Mouse (Mus musculus) MEL (cell line): Measurements from ENCODE around the gene Gm17545. TPM values are rescaled to one million over a fixed set of nuclear protein-coding genes. Genes with fewer than 3 reads are reported as not detected.

ENCODE experiments used
- DNase-seq: peaks from one replicate; pipeline ENCODE4 v3.0.0; 2011; ENCODE audit warnings: low read depth, low spot score
- H3K27ac ChIP-seq: 2 replicates; pipeline ENCODE4 v1.5.1; 2012; ENCODE audit warnings: low read depth, mild to moderate bottlenecking, control low read depth, low read length, moderate library complexity; ENCODE audit not compliant: control insufficient read depth
- H3K27me3 ChIP-seq, 2 experiments: fragments of 150-350 bp in 1 of 2; sonication (generic) in 1 of 2; 2 replicates each; pipeline ENCODE4 v1.6.1; 2012; ENCODE audit warnings: low read length in 2 of 2, mild to moderate bottlenecking in 2 of 2, improper control_type of control experiment in 1 of 2, moderate library complexity in 1 of 2; ENCODE audit not compliant: insufficient read depth in 2 of 2, control insufficient read depth in 1 of 2
- H3K36me3 ChIP-seq, 2 experiments: 2 replicates each; pipeline ENCODE4 v1.6.1; 2012 to 2014; ENCODE audit warnings: low read length in 2 of 2, improper control_type of control experiment in 1 of 2, inconsistent platforms in 1 of 2, mild to moderate bottlenecking in 1 of 2; ENCODE audit not compliant: insufficient read depth in 2 of 2, control insufficient read depth in 1 of 2
- H3K4me1 ChIP-seq, 2 experiments: fragments of 150-350 bp in 1 of 2; sonication (generic) in 1 of 2; 2 replicates each; pipeline ENCODE4 v1.6.1; 2012; ENCODE audit warnings: low read length in 2 of 2, improper control_type of control experiment in 1 of 2, mild to moderate bottlenecking in 1 of 2; ENCODE audit not compliant: insufficient read depth in 2 of 2, control insufficient read depth in 1 of 2
- H3K4me3 ChIP-seq, 2 experiments: fragments of 150-350 bp in 1 of 2; sonication (generic) in 1 of 2; 2 replicates each; pipeline ENCODE4 v1.5.1; 2012; ENCODE audit warnings: low read depth in 2 of 2, low read length in 2 of 2, mild to moderate bottlenecking in 2 of 2, moderate library complexity in 2 of 2, control low read depth in 1 of 2, improper control_type of control experiment in 1 of 2; ENCODE audit not compliant: control insufficient read depth in 1 of 2, insufficient read depth in 1 of 2
- H3K79me2 ChIP-seq: 2 replicates; pipeline ENCODE4 v1.6.1; 2012; ENCODE audit warnings: mild to moderate bottlenecking, low read length, moderate library complexity; ENCODE audit not compliant: control insufficient read depth, poor library complexity, insufficient read depth
- H3K9ac ChIP-seq: 2 replicates; pipeline ENCODE4 v1.6.1; 2012; ENCODE audit warnings: low read depth, mild to moderate bottlenecking, control low read depth, low read length, moderate library complexity; ENCODE audit not compliant: control insufficient read depth, poor library complexity, severe bottlenecking
- H3K9me3 ChIP-seq: fragments of 150-350 bp; sonication (generic); replicated peaks from 2 replicates; pipeline ENCODE4 v1.6.1; 2012; ENCODE audit warnings: mild to moderate bottlenecking, low read length, improper control_type of control experiment, moderate library complexity; ENCODE audit not compliant: insufficient read depth
- CHD1 ChIP-seq: IDR thresholded peaks from 2 replicates; pipeline ENCODE4 v1.6.1; 2012; ENCODE audit warnings: low read depth, mild to moderate bottlenecking, inconsistent platforms, low read length, improper control_type of control experiment
- E2F4 ChIP-seq: IDR thresholded peaks from 2 replicates; pipeline ENCODE4 v1.6.1; 2011; ENCODE audit warnings: low read depth, low read length, improper control_type of control experiment, borderline replicate concordance
- EP300 ChIP-seq, 2 experiments: IDR thresholded peaks; 2 replicates each; pipeline ENCODE4 v1.6.1; 2011; ENCODE audit warnings: improper control_type of control experiment in 2 of 2, low read length in 2 of 2, low read depth in 1 of 2, mild to moderate bottlenecking in 1 of 2
- ETS1 ChIP-seq: IDR thresholded peaks from 2 replicates; pipeline ENCODE4 v1.6.1; 2012; ENCODE audit warnings: low read depth, mild to moderate bottlenecking, inconsistent platforms, low read length, improper control_type of control experiment, moderate library complexity
- HCFC1 ChIP-seq: IDR thresholded peaks from 2 replicates; pipeline ENCODE4 v1.6.1; 2012; ENCODE audit warnings: low read depth, mild to moderate bottlenecking, inconsistent platforms, low read length, improper control_type of control experiment, moderate library complexity
- JUND ChIP-seq: IDR thresholded peaks from 2 replicates; pipeline ENCODE4 v1.6.1; 2011; ENCODE audit warnings: low read depth, mild to moderate bottlenecking, improper control_type of control experiment, low read length
- MAX ChIP-seq: IDR thresholded peaks from 2 replicates; pipeline ENCODE4 v1.6.1; 2011; ENCODE audit warnings: low read length, improper control_type of control experiment
- MAZ ChIP-seq: IDR thresholded peaks from 2 replicates; pipeline ENCODE4 v1.6.1; 2012; ENCODE audit warnings: low read depth, mild to moderate bottlenecking, inconsistent platforms, low read length, improper control_type of control experiment
- MXI1 ChIP-seq: IDR thresholded peaks from 2 replicates; pipeline ENCODE4 v1.6.1; 2011; ENCODE audit warnings: mild to moderate bottlenecking, low read depth, low read length, improper control_type of control experiment
- MYC ChIP-seq: IDR thresholded peaks from 2 replicates; pipeline ENCODE4 v1.6.1; 2011; ENCODE audit warnings: low read depth, mild to moderate bottlenecking, low read length, improper control_type of control experiment, moderate library complexity
- NELFE ChIP-seq: IDR thresholded peaks from 2 replicates; pipeline ENCODE4 v1.6.1; 2011; ENCODE audit warnings: low read depth, low read length, improper control_type of control experiment
- NRF1 ChIP-seq: IDR thresholded peaks from 2 replicates; pipeline ENCODE4 v1.6.1; 2014; ENCODE audit warnings: low read depth, mild to moderate bottlenecking, inconsistent platforms, low read length, improper control_type of control experiment, moderate library complexity; ENCODE audit not compliant: poor library complexity, insufficient read depth, severe bottlenecking
- POLR2AphosphoS2 ChIP-seq: IDR thresholded peaks from 2 replicates; pipeline ENCODE4 v1.6.1; 2011; ENCODE audit warnings: low read length, improper control_type of control experiment
- RCOR1 ChIP-seq: IDR thresholded peaks from 2 replicates; pipeline ENCODE4 v1.6.1; 2012; ENCODE audit warnings: low read depth, mild to moderate bottlenecking, inconsistent platforms, low read length, improper control_type of control experiment
- SIN3A ChIP-seq: IDR thresholded peaks from 2 replicates; pipeline ENCODE4 v1.6.1; 2012; ENCODE audit warnings: low read length, improper control_type of control experiment, inconsistent platforms
- TAL1 ChIP-seq: IDR thresholded peaks from 2 replicates; pipeline ENCODE4 v1.6.1; 2012; ENCODE audit warnings: mild to moderate bottlenecking, inconsistent platforms, low read length, moderate library complexity, mixed read lengths
- TBP ChIP-seq: IDR thresholded peaks from 2 replicates; pipeline ENCODE4 v1.8.0; 2011; ENCODE audit warnings: low read depth, low read length, improper control_type of control experiment
- TCF12 ChIP-seq: IDR thresholded peaks from 2 replicates; pipeline ENCODE4 v1.6.1; 2014; ENCODE audit warnings: low read depth, mild to moderate bottlenecking, inconsistent platforms, low read length, improper control_type of control experiment, moderate library complexity
- UBTF ChIP-seq: IDR thresholded peaks from 2 replicates; pipeline ENCODE4 v1.6.1; 2012; ENCODE audit warnings: low read depth, mild to moderate bottlenecking, inconsistent platforms, low read length, improper control_type of control experiment, moderate library complexity, borderline replicate concordance; ENCODE audit not compliant: insufficient read depth
- USF1 ChIP-seq: IDR thresholded peaks from 2 replicates; pipeline ENCODE4 v1.6.1; 2014; ENCODE audit warnings: low read depth, mild to moderate bottlenecking, inconsistent platforms, low read length, improper control_type of control experiment, moderate library complexity
- USF2 ChIP-seq, 2 experiments: IDR thresholded peaks; 2 replicates each; pipeline ENCODE4 v1.6.1; 2011 to 2012; ENCODE audit warnings: improper control_type of control experiment in 2 of 2, low read length in 2 of 2, borderline replicate concordance in 1 of 2, inconsistent platforms in 1 of 2, low read depth in 1 of 2, mild to moderate bottlenecking in 1 of 2; ENCODE audit not compliant: insufficient read depth in 1 of 2
- ZC3H11A ChIP-seq: IDR thresholded peaks from 2 replicates; pipeline ENCODE4 v1.6.1; 2012; ENCODE audit warnings: low read depth, mild to moderate bottlenecking, inconsistent platforms, low read length, improper control_type of control experiment
- ZKSCAN1 ChIP-seq: IDR thresholded peaks from 2 replicates; pipeline ENCODE4 v1.6.1; 2012; ENCODE audit warnings: low read depth, mild to moderate bottlenecking, inconsistent platforms, low read length, improper control_type of control experiment, moderate library complexity
- ZMIZ1 ChIP-seq: IDR thresholded peaks from 2 replicates; pipeline ENCODE4 v1.6.1; 2012; ENCODE audit warnings: low read depth, mild to moderate bottlenecking, inconsistent platforms, low read length, improper control_type of control experiment, moderate library complexity
- ZNF384 ChIP-seq: IDR thresholded peaks from 2 replicates; pipeline ENCODE4 v1.6.1; 2012; ENCODE audit warnings: low read depth, mild to moderate bottlenecking, inconsistent platforms, low read length, improper control_type of control experiment
- polyA plus RNA-seq, 2 experiments: library from polyadenylated mRNA; stranded (reverse) in 1 of 2; unstranded in 1 of 2; fragments of >175 nt in 1 of 2; fragments of >200 nt in 1 of 2; gene quantifications; 2 replicates each; pipeline versions ENCODE4 v1.2.1 to v1.2.4; 2012; ENCODE audit warnings: low replicate concordance in 2 of 2, low read depth in 1 of 2; ENCODE audit not compliant: insufficient read length in 2 of 2, insufficient read depth in 1 of 2, missing spikeins in 1 of 2
- total RNA-seq: library from RNA; depleted of rRNA; stranded (reverse); fragments of 300-350 nt; gene quantifications from 2 replicates; pipeline ENCODE4 v1.2.3, GENCODE M21; 2012

Gene Gm17545
- total and polyA plus RNA-seq, 3 experiments = not detected

GRCm38 (mm10) chr9:22422559-22422958 is 31.5 kb upstream of the Gm17545 start:
- no peaks in the 10 kb centered on the region for H3K27me3 ChIP-seq
- no peak for TF ChIP-seq ZMIZ1
- no peak; the same call in 1 of the 2 replicates for TF ChIP-seq NELFE
- no peak for TF ChIP-seq ZNF384
- no peaks in the 10 kb centered on the region for H3K79me2 ChIP-seq
- peaks cover 0 to 12% of the 10 kb centered on the region in 2 experiments; a peak in 2 of 4 replicates for H3K36me3 ChIP-seq
- H3K9me3 ChIP-seq = no peaks in the 10 kb centered on the region
- no peak overlapping the region for H3K4me3 ChIP-seq
- H3K9ac ChIP-seq = no peak overlapping the region
- peaks cover 14 to 15% of the 10 kb centered on the region in 2 experiments for H3K4me1 ChIP-seq
- H3K27ac ChIP-seq = no peak overlapping the region
- no peak for DNase-seq

GRCm38 (mm10) chr9:22423507-22423906 is 30.6 kb upstream of the Gm17545 start:
- H3K36me3 ChIP-seq = peaks cover 0 to 17% of the 10 kb centered on the region in 2 experiments; a peak in 2 of 4 replicates
- H3K9ac ChIP-seq = no peak overlapping the region
- peak; percentile 82 for DNase-seq
- no peak overlapping the region for H3K4me3 ChIP-seq
- peaks cover 18 to 23% of the 10 kb centered on the region in 2 experiments for H3K4me1 ChIP-seq
- H3K9me3 ChIP-seq = no peaks in the 10 kb centered on the region
- no peak for TF ChIP-seq HCFC1
- no peak for TF ChIP-seq NRF1
- peak; percentile 31; the same call in 1 of the 2 replicates for TF ChIP-seq RCOR1
- TF ChIP-seq ZC3H11A = 0 out of 2 replicates have a peak, but pooled peaks have one; percentile 5
- peak; percentile 30; the same call in 1 of the 2 replicates for TF ChIP-seq ETS1
- no peak for TF ChIP-seq MYC
- peak; percentile 44; the same call in 1 of the 2 replicates for TF ChIP-seq SIN3A
- TF ChIP-seq EP300 (IDR thresholded peaks at IDR 0.05; ENCODE audit: low read depth in 1 of 2, low read length in 2 of 2) = peak in 1 of 2 experiments; percentile 44; a peak in 1 of 4 replicates
- peak; percentile 55; the same call in 1 of the 2 replicates for TF ChIP-seq MXI1
- TF ChIP-seq NELFE = no peak
- TF ChIP-seq, all 39 proteins: peak for 6
- Histone ChIP-seq H3K79me2 (no peaks in the 10 kb centered on the region), H3K27ac (no peak overlapping the region), H3K27me3 (no peaks in the 10 kb centered on the region)

GRCm38 (mm10) chr9:22424196-22424595 is 29.9 kb upstream of the Gm17545 start:
- no peaks in the 10 kb centered on the region for H3K27me3 ChIP-seq
- peaks cover 25 to 29% of the 10 kb centered on the region in 2 experiments for H3K4me1 ChIP-seq
- no peaks in the 10 kb centered on the region for H3K9me3 ChIP-seq
- no peak for DNase-seq
- no peaks in the 10 kb centered on the region for H3K79me2 ChIP-seq
- no peak overlapping the region for H3K27ac ChIP-seq
- no peak overlapping the region for H3K4me3 ChIP-seq
- TF ChIP-seq ZNF384 (no peak), NRF1 (no peak), RCOR1 (no peak), USF2 (IDR thresholded peaks at IDR 0.05; ENCODE audit: borderline replicate concordance in 1 of 2, insufficient read depth in 1 of 2, low read depth in 1 of 2, low read length in 2 of 2) (no peak), MYC (no peak), TAL1 (no peak), MAZ (no peak), TCF12 (no peak), POLR2AphosphoS2 (no peak), TBP (no peak), ZMIZ1 (no peak), MAX (no peak), ZKSCAN1 (no peak), E2F4 (no peak), UBTF (no peak), USF1 (no peak), EP300 (IDR thresholded peaks at IDR 0.05; ENCODE audit: low read depth in 1 of 2, low read length in 2 of 2) (no peak), CHD1 (no peak), JUND (no peak)
- TF ChIP-seq, all 39 proteins: peak for 0
- Histone ChIP-seq H3K9ac (no peak overlapping the region), H3K36me3 (peaks cover 0 to 24% of the 10 kb centered on the region in 2 experiments; a peak in 2 of 4 replicates)
